Mouse (Mus musculus) ES-E14 (cell line): ENCODE results near the gene Sh2b1. TPM values are rescaled to one million over a fixed set of nuclear protein-coding genes. Genes with fewer than 3 reads are reported as not detected.

Experiments
- DNase-seq: peaks from one replicate; pipeline ENCODE4 v3.0.0-alpha.2; 2013; ENCODE audit warnings: low read depth, low spot score
- H3K27ac ChIP-seq: 2 replicates; pipeline ENCODE4 v1.5.1; 2012; ENCODE audit warnings: low read depth, mild to moderate bottlenecking, low read length, moderate library complexity, mixed read lengths; ENCODE audit not compliant: poor library complexity, insufficient read depth, severe bottlenecking
- H3K36me3 ChIP-seq: 2 replicates; pipeline ENCODE4 v1.6.1; 2012; ENCODE audit warnings: mild to moderate bottlenecking, low read length, moderate library complexity, mixed read lengths; ENCODE audit not compliant: control insufficient read depth, poor library complexity, insufficient read depth, severe bottlenecking
- H3K4me1 ChIP-seq, 2 experiments: fragments of 150-350 bp in 1 of 2; sonication (generic) in 1 of 2; 2 replicates each; pipeline ENCODE4 v1.6.1; 2012; ENCODE audit warnings: low read length in 2 of 2, mild to moderate bottlenecking in 1 of 2, mixed read lengths in 1 of 2; ENCODE audit not compliant: control insufficient read depth in 2 of 2, insufficient read depth in 2 of 2, poor library complexity in 1 of 2
- H3K4me3 ChIP-seq, 2 experiments: fragments of 150-350 bp in 1 of 2; sonication (generic) in 1 of 2; 2 replicates each; pipeline ENCODE4 v1.5.1; 2012; ENCODE audit warnings: low read length in 2 of 2, low read depth in 1 of 2, mild to moderate bottlenecking in 1 of 2, mixed read lengths in 1 of 2; ENCODE audit not compliant: insufficient read depth in 1 of 2, poor library complexity in 1 of 2, severe bottlenecking in 1 of 2
- H3K9ac ChIP-seq: 2 replicates; pipeline ENCODE4 v1.6.1; 2012; ENCODE audit warnings: low read depth, mild to moderate bottlenecking, low read length, mixed read lengths; ENCODE audit not compliant: poor library complexity, insufficient read depth, severe bottlenecking
- H3K9me3 ChIP-seq: fragments of 150-350 bp; sonication (generic); 2 replicates; pipeline ENCODE4 v1.6.1; 2012; ENCODE audit warnings: low read depth, mild to moderate bottlenecking, low read length; ENCODE audit not compliant: control insufficient read depth, insufficient read depth
- CHD2 ChIP-seq: IDR thresholded peaks from 2 replicates; pipeline ENCODE4 v1.6.1; 2014; ENCODE audit warnings: mild to moderate bottlenecking, low read depth, low read length, inconsistent platforms
- HCFC1 ChIP-seq: IDR thresholded peaks from 2 replicates; pipeline ENCODE4 v1.6.1; 2012; ENCODE audit warnings: low read length, inconsistent platforms, borderline replicate concordance; ENCODE audit not compliant: insufficient read depth
- MAFK ChIP-seq: IDR thresholded peaks from 2 replicates; pipeline ENCODE4 v1.6.1; 2014; ENCODE audit warnings: mild to moderate bottlenecking, low read depth, low read length, inconsistent platforms; ENCODE audit not compliant: insufficient read depth
- ZC3H11A ChIP-seq: IDR thresholded peaks from 2 replicates; pipeline ENCODE4 v1.6.1; 2012; ENCODE audit warnings: low read depth, mild to moderate bottlenecking, inconsistent platforms, low read length, borderline replicate concordance
- ZNF384 ChIP-seq: IDR thresholded peaks from 2 replicates; pipeline ENCODE4 v1.6.1; 2012; ENCODE audit warnings: low read depth, low read length, inconsistent platforms
- in situ Hi-C, 2 experiments: fragments of 600-800 bp; cut with MboI; formaldehyde crosslinking; loops; one replicate each; pipeline ENCODE4 v1.15.1; 2025; ENCODE audit warnings: low sequenced_read_pairs in 2 of 2, inconsistent platforms in 1 of 2; ENCODE audit not compliant: unreplicated experiment in 2 of 2
- total RNA-seq: library from RNA; depleted of rRNA; stranded (reverse); fragments of 300-350 nt; gene quantifications from 2 replicates; pipeline ENCODE4 v1.2.3, GENCODE M21; 2012

Sh2b1 gene
- total RNA-seq, 1 experiment: 20.3 TPM

- Histone ChIP-seq H3K4me3 (no peak overlapping the region), H3K9ac (no peak overlapping the region), H3K27ac (no peak overlapping the region), H3K4me1 (peaks cover 5 to 7% of the 10 kb centered on the region in 2 experiments; a peak in 3 of 4 replicates), H3K9me3 (no peaks in the 10 kb centered on the region), H3K36me3 (peaks cover 9% of the 10 kb centered on the region; the same call in 1 of the 2 replicates)
- in situ Hi-C loops: no loop called here
- DNase-seq: no peak
- TF ChIP-seq CHD2 (no peak), ZNF384 (no peak), HCFC1 (no peak), ZC3H11A (no peak), MAFK (no peak)
These were observed 40.5 kb downstream of the Sh2b1 start for GRCm38 (mm10) chr7:126434726-126435125.

GRCm38 (mm10) chr7:126430167-126430566 lies 45.1 kb downstream of the Sh2b1 start:
- TF ChIP-seq CHD2 (no peak), ZC3H11A (no peak), MAFK (no peak), HCFC1 (no peak), ZNF384 (no peak)
- Histone ChIP-seq H3K9ac (no peak overlapping the region), H3K27ac (no peak overlapping the region), H3K4me3 (no peak overlapping the region), H3K4me1 (peaks cover 2 to 10% of the 10 kb centered on the region in 2 experiments; a peak in 1 of 4 replicates), H3K36me3 (peaks cover 9% of the 10 kb centered on the region; the same call in 1 of the 2 replicates), H3K9me3 (no peaks in the 10 kb centered on the region)
- in situ Hi-C loops: no loop called here
- no peak for DNase-seq

GRCm38 (mm10) chr7:126429503-126429898 lies 45.7 kb downstream of the Sh2b1 start:
- H3K27ac ChIP-seq: no peak overlapping the region
- H3K36me3 ChIP-seq: peaks cover 7% of the 10 kb centered on the region; the same call in 1 of the 2 replicates
- H3K4me1 ChIP-seq: peaks cover 2 to 10% of the 10 kb centered on the region in 2 experiments; a peak in 1 of 4 replicates
- TF ChIP-seq ZC3H11A (no peak), MAFK (no peak), HCFC1 (no peak), CHD2 (no peak)
- peak overlapping the region; percentile 100 for H3K4me3 ChIP-seq
- H3K9ac ChIP-seq: peak overlapping the region; percentile 59
- H3K9me3 ChIP-seq: no peaks in the 10 kb centered on the region
- in situ Hi-C loops: no loop called here
- DNase-seq: no peak

- DNase-seq: peak; percentile 66
- peak within 1 kb of the TSS; percentile 100 for H3K4me3 ChIP-seq
- no peaks in the 10 kb centered on the region for H3K9me3 ChIP-seq
- peak within 1 kb of the TSS; percentile 98 for H3K9ac ChIP-seq
- peaks cover 2 to 10% of the 10 kb centered on the region in 2 experiments; a peak in 1 of 4 replicates for H3K4me1 ChIP-seq
- H3K27ac ChIP-seq: peak within 1 kb of the TSS; percentile 72; the same call in 1 of the 2 replicates
- TF ChIP-seq MAFK (no peak), ZC3H11A (no peak)
- H3K36me3 ChIP-seq: peaks cover 5% of the 10 kb centered on the region; the same call in 1 of the 2 replicates
- in situ Hi-C loops: no loop called here
These were observed 46.4 kb downstream of the Sh2b1 start, which contains the start of gene Rabep2 for GRCm38 (mm10) chr7:126428631-126429502. Gene Rabep2, plus strand, starts transcription at chr7:126428759.
